Comparison of ENCODE assay signal across 7 mouse cellular contexts in genomic region chr11:70648512-70648911, GRCm38 (mm10). TPM values are rescaled to one million over a fixed set of nuclear protein-coding genes. Genes with fewer than 3 reads are reported as not detected.
A peak's percentile ranks its signal among the peaks of the same experiment; 100 is the strongest.
DNase-seq lines count a peak whose midpoint lies in the region; ATAC-seq and TF ChIP-seq lines count a peak whose summit lies in the region.

No protein-coding gene starts in this region.

- H3K4me3 ChIP-seq in spleen, adult 2 months (ENCODE audit: extremely low read depth, insufficient read depth, insufficient read length): peak overlapping the region; percentile 80
- H3K4me3 ChIP-seq in forebrain, embryonic 10.5 days: peak overlapping the region; percentile 84
- peak overlapping the region; percentile 85 for H3K4me3 ChIP-seq in liver, embryonic 13.5 days (replicated peaks)

- peak overlapping the region; percentile 99 for H3K9ac ChIP-seq in liver, embryonic 13.5 days

- 3% methylated on average over 4 of the region's 4 CpGs for WGBS in spleen, adult 2 months
- 84% methylated on average over 4 of the region's 4 CpGs for WGBS in forebrain, embryonic 10.5 days
- WGBS in liver, embryonic 13.5 days (ENCODE audit: insufficient replicate concordance): 17% methylated on average over 4 of the region's 4 CpGs

- TF ChIP-seq CTCF in spleen, adult 2 months (IDR thresholded peaks at IDR 0.05; ENCODE audit: extremely low read depth, insufficient read depth, insufficient read length, insufficient replicate concordance): no peak

- H3K4me1 ChIP-seq in spleen, adult 2 months (ENCODE audit: control insufficient read depth, insufficient read depth, insufficient read length): peaks cover 20% of the 10 kb centered on the region; the same call in 1 of the 2 replicates
- peaks cover 69% of the 10 kb centered on the region for H3K4me1 ChIP-seq in forebrain, embryonic 10.5 days
- peaks cover 76% of the 10 kb centered on the region for H3K4me1 ChIP-seq in liver, embryonic 13.5 days (replicated peaks)

- ATAC-seq in liver, embryonic 13.5 days (ENCODE audit: low read depth): peak; percentile 36; the same call in 1 of the 2 replicates

- peak overlapping the region; percentile 96 for H3K4me2 ChIP-seq in liver, embryonic 13.5 days

- no peak for DNase-seq in spleen, adult 2 months (ENCODE audit: low read depth in 1 of 2, low spot score in 2 of 2)
- DNase-seq in spleen, postnatal 10 days (ENCODE audit: low spot score in 2 of 2): no peak
- DNase-seq in forebrain, embryonic 10.5 days (ENCODE audit: extremely low spot score, low spot score): no peak
- peak; percentile 50 for DNase-seq in liver, embryonic 13.5 days
- no peak for DNase-seq in retina, postnatal 1 day
- DNase-seq in kidney, adult 18-20 months: no peak
- DNase-seq in urinary bladder, postnatal 25 days (ENCODE audit: low spot score): no peak

- H3K9me3 ChIP-seq in forebrain, embryonic 10.5 days: no peaks in the 10 kb centered on the region
- no peaks in the 10 kb centered on the region for H3K9me3 ChIP-seq in liver, embryonic 13.5 days (replicated peaks)

- peak overlapping the region; percentile 92 for H3K27ac ChIP-seq in spleen, adult 2 months (ENCODE audit: insufficient read depth, low read length)
- H3K27ac ChIP-seq in forebrain, embryonic 10.5 days: no peak overlapping the region
- H3K27ac ChIP-seq in liver, embryonic 13.5 days: peak overlapping the region; percentile 99

- no peaks in the 10 kb centered on the region for H3K27me3 ChIP-seq in spleen, adult 2 months (ENCODE audit: control insufficient read depth, insufficient read depth, low read length)
- H3K27me3 ChIP-seq in forebrain, embryonic 10.5 days (ENCODE audit: poor library complexity, severe bottlenecking): no peaks in the 10 kb centered on the region
- H3K27me3 ChIP-seq in liver, embryonic 13.5 days: no peaks in the 10 kb centered on the region

- H3K36me3 ChIP-seq in spleen, adult 2 months (ENCODE audit: control insufficient read depth, insufficient read depth, low read length): peaks cover 50% of the 10 kb centered on the region
- peaks cover 75% of the 10 kb centered on the region for H3K36me3 ChIP-seq in forebrain, embryonic 10.5 days (replicated peaks)
- peaks cover 67% of the 10 kb centered on the region for H3K36me3 ChIP-seq in liver, embryonic 13.5 days

- TF ChIP-seq POLR2A in spleen, adult 2 months (IDR thresholded peaks at IDR 0.05; ENCODE audit: low read depth, low read length): no peak

RNA-seq across cellular contexts. Expression of gene Slc25a11, which starts 1.2 kb away (rescaled TPM):
- polyA plus RNA-seq in spleen, adult 2 months (2012; rRNA removed): 73.0 and 78.7 TPM in 2 replicates
- 138 TPM in 2 replicates for polyA plus RNA-seq in forebrain, embryonic 10.5 days (2016; fragmentation: Nextera tagmentation; extraction: Ambion mirVana)
- 72.8 and 73.8 TPM in 2 replicates for polyA plus RNA-seq in liver, embryonic 13.5 days (2015; fragmentation: Nextera tagmentation; extraction: Ambion mirVana)

RNA-seq across cellular contexts. Expression of gene Rnf167, which starts 1.5 kb away (rescaled TPM):
- 137 and 158 TPM in 2 replicates for polyA plus RNA-seq in spleen, adult 2 months (2012; rRNA removed)
- polyA plus RNA-seq in forebrain, embryonic 10.5 days (2016; fragmentation: Nextera tagmentation; extraction: Ambion mirVana): 71.3 and 79.9 TPM in 2 replicates
- polyA plus RNA-seq in liver, embryonic 13.5 days (2015; fragmentation: Nextera tagmentation; extraction: Ambion mirVana): 74.2 and 81.0 TPM in 2 replicates

RNA-seq across cellular contexts. Expression of gene Pfn1, which starts 5.9 kb away (rescaled TPM):
- 2,122 and 3,201 TPM in 2 replicates for polyA plus RNA-seq in spleen, adult 2 months (2012; rRNA removed)
- 1,843 and 1,871 TPM in 2 replicates for polyA plus RNA-seq in forebrain, embryonic 10.5 days (2016; fragmentation: Nextera tagmentation; extraction: Ambion mirVana)
- 1,347 and 1,531 TPM in 2 replicates for polyA plus RNA-seq in liver, embryonic 13.5 days (2015; fragmentation: Nextera tagmentation; extraction: Ambion mirVana)

RNA-seq across cellular contexts. Expression of gene Eno3, which starts 8.5 kb away (rescaled TPM):
- polyA plus RNA-seq in spleen, adult 2 months (2012; rRNA removed): 15.3 and 20.0 TPM in 2 replicates
- 33.4 and 44.7 TPM in 2 replicates for polyA plus RNA-seq in forebrain, embryonic 10.5 days (2016; fragmentation: Nextera tagmentation; extraction: Ambion mirVana)
- 5.5 and 6.7 TPM in 2 replicates for polyA plus RNA-seq in liver, embryonic 13.5 days (2015; fragmentation: Nextera tagmentation; extraction: Ambion mirVana)

RNA-seq across cellular contexts. Expression of gene Gp1ba, which starts 9.6 kb away (rescaled TPM):
- 6.8 and 9.3 TPM in 2 replicates for polyA plus RNA-seq in spleen, adult 2 months (2012; rRNA removed)
- polyA plus RNA-seq in forebrain, embryonic 10.5 days (2016; fragmentation: Nextera tagmentation; extraction: Ambion mirVana): 0.56 and 1.00 TPM in 2 replicates
- polyA plus RNA-seq in liver, embryonic 13.5 days (2015; fragmentation: Nextera tagmentation; extraction: Ambion mirVana): 2.8 and 4.7 TPM in 2 replicates
